Mouse (Mus musculus) stomach, postnatal 0 days (tissue): ENCODE measurements at regions not wholly inside any gene's neighbourhood (a gene's known extent, or its start where the extent isn't known, plus 50 kb on each side); places are given as distances from the start of the nearest gene placed in this dataset.

ENCODE experiments used
- CTCF ChIP-seq: IDR thresholded peaks from 2 replicates; pipeline ENCODE4 v1.5.1; 2016; ENCODE audit warnings: antibody characterized with exemption, low read depth, mild to moderate bottlenecking, moderate library complexity
- EP300 ChIP-seq: optimal IDR thresholded peaks from 2 replicates; pipeline ENCODE3; 2016; ENCODE audit warnings: antibody characterized with exemption

DNA sequence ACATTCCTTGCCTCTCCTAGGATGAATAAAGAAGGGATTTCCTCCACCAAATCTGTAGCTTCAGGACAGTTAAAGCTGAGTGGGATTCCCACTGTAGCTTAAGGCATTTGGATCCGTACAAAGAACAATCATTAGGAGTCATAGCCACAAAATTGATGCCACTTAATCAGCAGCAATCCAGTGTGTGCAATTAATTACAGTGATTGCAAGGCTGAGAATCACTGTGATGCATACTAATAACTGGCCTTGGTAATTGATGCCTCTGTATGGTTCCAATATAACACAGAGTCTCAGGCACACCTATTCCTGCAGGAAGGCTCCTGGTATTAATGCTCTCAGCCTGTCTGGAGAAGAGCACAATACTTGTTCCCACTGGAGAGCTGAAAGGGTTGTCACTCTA is 157.1 kb upstream of the Syndig1 start:
- no peak for TF ChIP-seq CTCF
- no peak for TF ChIP-seq EP300
